Mouse (Mus musculus): ENCODE results near the gene Casz1.

- TF ChIP-seq CTCF (conservative IDR thresholded peaks at IDR 0.05; ENCODE audit: low read length), result no peak
- no peak for TF ChIP-seq POU5F1 (IDR thresholded peaks at IDR 0.05; ENCODE audit: borderline replicate concordance, low read length)
- no peak for TF ChIP-seq NANOG (IDR thresholded peaks at IDR 0.05; ENCODE audit: borderline replicate concordance, low read length)
These were observed 74.2 kb downstream of the Casz1 start for GRCm38 (mm10) chr4:148878192-148878983.

Data from E14TG2a.4 (cell line).